Comparison of ENCODE assay signal across 8 mouse cellular contexts in genomic region chr17:29018292-29018984, GRCm38 (mm10). TPM values are rescaled to one million over a fixed set of nuclear protein-coding genes. Genes with fewer than 3 reads are reported as not detected.
A peak's percentile ranks its signal among the peaks of the same experiment; 100 is the strongest.
DNase-seq lines count a peak whose midpoint lies in the region; ATAC-seq and TF ChIP-seq lines count a peak whose summit lies in the region.

No protein-coding gene starts in this region.

- H3K4me3 ChIP-seq in intestine, postnatal 0 days (ENCODE audit: low read depth, low read length) = no peak overlapping the region
- no peak overlapping the region for H3K4me3 ChIP-seq in intestine, embryonic 16.5 days (ENCODE audit: low read length)
- no peak overlapping the region for H3K4me3 ChIP-seq in G1E (ENCODE audit: low read depth, low read length)
- no peak overlapping the region for H3K4me3 ChIP-seq in gastrocnemius, adult 2 months
- no peak overlapping the region for H3K4me3 ChIP-seq in lung, postnatal 0 days (ENCODE audit: low read depth, low read length)
- no peak overlapping the region for H3K4me3 ChIP-seq in midbrain, embryonic 16.5 days (ENCODE audit: low read depth, low read length)

- no peak overlapping the region for H3K4me2 ChIP-seq in intestine, postnatal 0 days (replicated peaks; ENCODE audit: low read depth)
- H3K4me2 ChIP-seq in intestine, embryonic 16.5 days (ENCODE audit: low read depth, low read length) = no peak overlapping the region
- H3K4me2 ChIP-seq in lung, postnatal 0 days (replicated peaks; ENCODE audit: low read depth, low read length) = no peak overlapping the region
- H3K4me2 ChIP-seq in midbrain, embryonic 16.5 days (ENCODE audit: low read length) = no peak overlapping the region

- peak; percentile 67 for TF ChIP-seq CTCF in intestine, postnatal 0 days (IDR thresholded peaks at IDR 0.05; ENCODE audit: low read depth)
- TF ChIP-seq CTCF in G1E (IDR thresholded peaks at IDR 0.05; ENCODE audit: low read depth, low read length) = peak; percentile 57
- peak; percentile 57 for TF ChIP-seq CTCF in gastrocnemius, adult 2 months (IDR thresholded peaks at IDR 0.05)
- TF ChIP-seq CTCF in lung, postnatal 0 days (IDR thresholded peaks at IDR 0.05) = peak; percentile 73

- H3K9ac ChIP-seq in intestine, postnatal 0 days (ENCODE audit: low read depth, low read length) = no peak overlapping the region
- H3K9ac ChIP-seq in intestine, embryonic 16.5 days (ENCODE audit: low read depth, low read length) = no peak overlapping the region
- no peak overlapping the region for H3K9ac ChIP-seq in lung, postnatal 0 days (replicated peaks; ENCODE audit: low read depth)
- H3K9ac ChIP-seq in midbrain, embryonic 16.5 days (ENCODE audit: low read depth, low read length) = no peak overlapping the region

- ATAC-seq in intestine, postnatal 0 days = no peak
- ATAC-seq in intestine, embryonic 16.5 days = no peak; the same call in 1 of the 2 replicates
- no peak for ATAC-seq in G1E (ENCODE audit: extremely low read depth, insufficient number of reproducible peaks, low FRiP score, poor library complexity, severe bottlenecking)
- peak; percentile 67 for ATAC-seq in lung, postnatal 0 days
- no peak for ATAC-seq in granulocyte monocyte progenitor cell, adult 5-6 weeks (replicated peaks; ENCODE audit: poor library complexity, severe bottlenecking)
- no peak for ATAC-seq in midbrain, embryonic 16.5 days

- 61% methylated on average over 11 of the region's 11 CpGs for WGBS in intestine, postnatal 0 days
- WGBS in intestine, embryonic 16.5 days = 52% methylated on average over 11 of the region's 11 CpGs
- 48% methylated on average over 11 of the region's 11 CpGs for WGBS in lung, postnatal 0 days
- WGBS in midbrain, embryonic 16.5 days = 56% methylated on average over 11 of the region's 11 CpGs

- no peak overlapping the region for H3K27ac ChIP-seq in intestine, postnatal 0 days (ENCODE audit: low read depth, low read length)
- no peak overlapping the region for H3K27ac ChIP-seq in intestine, embryonic 16.5 days (ENCODE audit: low read length)
- peak overlapping the region; percentile 80 for H3K27ac ChIP-seq in gastrocnemius, adult 2 months
- H3K27ac ChIP-seq in lung, postnatal 0 days (ENCODE audit: low read length) = no peak overlapping the region
- no peak overlapping the region for H3K27ac ChIP-seq in midbrain, embryonic 16.5 days (ENCODE audit: low read length)

- DNase-seq in G1E (ENCODE audit: low spot score) = no peak
- DNase-seq in gastrocnemius, adult 2 months = peak; percentile 74
- DNase-seq in lung, postnatal 0 days (ENCODE audit: low spot score) = peak; percentile 66
- DNase-seq in left cerebral cortex, postnatal 25 days (ENCODE audit: low spot score in 2 of 2) = no peak

- peak; percentile 59; the same call in 1 of the 2 replicates for TF ChIP-seq EP300 in lung, postnatal 0 days (IDR thresholded peaks at IDR 0.05)

- no peaks in the 10 kb centered on the region for H3K27me3 ChIP-seq in intestine, postnatal 0 days (replicated peaks; ENCODE audit: control insufficient read depth, insufficient read depth, low read length)
- H3K27me3 ChIP-seq in intestine, embryonic 16.5 days (replicated peaks; ENCODE audit: control insufficient read depth, insufficient read depth, low read length) = no peaks in the 10 kb centered on the region
- H3K27me3 ChIP-seq in G1E (ENCODE audit: insufficient read depth, low read length) = no peaks in the 10 kb centered on the region
- no peaks in the 10 kb centered on the region for H3K27me3 ChIP-seq in lung, postnatal 0 days (replicated peaks; ENCODE audit: insufficient read depth, low read length)
- H3K27me3 ChIP-seq in midbrain, embryonic 16.5 days (ENCODE audit: control insufficient read depth, insufficient read depth, low read depth, low read length) = no peaks in the 10 kb centered on the region

- no peaks in the 10 kb centered on the region for H3K36me3 ChIP-seq in intestine, postnatal 0 days (ENCODE audit: control insufficient read depth, insufficient read depth)
- H3K36me3 ChIP-seq in intestine, embryonic 16.5 days (ENCODE audit: control insufficient read depth, insufficient read depth, low read length) = no peaks in the 10 kb centered on the region
- no peaks in the 10 kb centered on the region for H3K36me3 ChIP-seq in G1E (replicated peaks)
- H3K36me3 ChIP-seq in lung, postnatal 0 days (ENCODE audit: insufficient read depth, low read length) = no peaks in the 10 kb centered on the region
- H3K36me3 ChIP-seq in midbrain, embryonic 16.5 days (ENCODE audit: control insufficient read depth, insufficient read depth, low read length) = no peaks in the 10 kb centered on the region

- H3K9me3 ChIP-seq in intestine, postnatal 0 days (ENCODE audit: control insufficient read depth) = no peaks in the 10 kb centered on the region
- H3K9me3 ChIP-seq in intestine, embryonic 16.5 days (ENCODE audit: control insufficient read depth, low read length) = no peaks in the 10 kb centered on the region
- no peaks in the 10 kb centered on the region for H3K9me3 ChIP-seq in G1E (replicated peaks)
- H3K9me3 ChIP-seq in lung, postnatal 0 days (ENCODE audit: low read length) = no peaks in the 10 kb centered on the region
- no peaks in the 10 kb centered on the region for H3K9me3 ChIP-seq in midbrain, embryonic 16.5 days (replicated peaks; ENCODE audit: control insufficient read depth, low read length, poor library complexity, severe bottlenecking)

- intact Hi-C loops in gastrocnemius, adult 2 months (cut with DNase I) = no loop called here
- intact Hi-C loops in left cerebral cortex, postnatal 25 days (cut with DNase I) = no loop called here

- no peaks in the 10 kb centered on the region for H3K4me1 ChIP-seq in intestine, postnatal 0 days (replicated peaks; ENCODE audit: control insufficient read depth, insufficient read depth, low read length)
- H3K4me1 ChIP-seq in intestine, embryonic 16.5 days (ENCODE audit: control insufficient read depth, insufficient read depth, low read length) = peaks cover 7% of the 10 kb centered on the region; the same call in 1 of the 2 replicates
- H3K4me1 ChIP-seq in G1E (ENCODE audit: insufficient read depth, low read depth, low read length) = peaks cover 17% of the 10 kb centered on the region
- H3K4me1 ChIP-seq in lung, postnatal 0 days (ENCODE audit: insufficient read depth, low read depth, low read length) = no peaks in the 10 kb centered on the region
- no peaks in the 10 kb centered on the region for H3K4me1 ChIP-seq in midbrain, embryonic 16.5 days (ENCODE audit: control insufficient read depth, insufficient read depth, low read length)

RNA-seq across cellular contexts. Expression of gene Stk38, which starts 10.6 kb away (rescaled TPM):
- 51.5 and 59.5 TPM in 2 replicates for polyA plus RNA-seq in intestine, postnatal 0 days (2015; fragmentation: Nextera tagmentation; extraction: Ambion mirVana)
- polyA plus RNA-seq in intestine, embryonic 16.5 days (2015; fragmentation: Nextera tagmentation; extraction: Ambion mirVana) = 98.3 and 104 TPM in 2 replicates
- total RNA-seq in G1E (2014; fragmentation: Nextera tagmentation) (206 and 234 TPM in 2 replicates), G1E (2017) (73.5 and 82.7 TPM in 2 replicates)
- polyA plus RNA-seq in G1E (2012) = 97.6 and 107 TPM in 2 replicates
- 10 to 100 TPM; 26.9 to 29.2 TPM for total RNA-seq in gastrocnemius, adult 2 months (2021)
- 60.3 and 61.1 TPM in 2 replicates for polyA plus RNA-seq in lung, postnatal 0 days (2015; fragmentation: Nextera tagmentation; extraction: Ambion mirVana)
- total RNA-seq in left cerebral cortex, postnatal 25 days (2021) = 10 to 100 TPM; 44.9 to 59.3 TPM
- total RNA-seq in granulocyte monocyte progenitor cell, adult 5-6 weeks (2014; fragmentation: Nextera tagmentation) = 99.0 and 116 TPM in 2 replicates
- total RNA-seq in granulocyte monocyte progenitor cell, adult 5-6 weeks (2017) = 51.6 and 58.2 TPM in 2 replicates
- 83.1 and 90.9 TPM in 2 replicates for polyA plus RNA-seq in midbrain, embryonic 16.5 days (2015; fragmentation: Nextera tagmentation; extraction: Ambion mirVana)

RNA-seq across cellular contexts. Expression of gene Srsf3, which starts 14.0 kb away (rescaled TPM):
- polyA plus RNA-seq in intestine, postnatal 0 days (2015; fragmentation: Nextera tagmentation; extraction: Ambion mirVana) = 257 TPM in 2 replicates
- polyA plus RNA-seq in intestine, embryonic 16.5 days (2015; fragmentation: Nextera tagmentation; extraction: Ambion mirVana) = 393 and 451 TPM in 2 replicates
- total RNA-seq in G1E (2014; fragmentation: Nextera tagmentation) = 258 and 296 TPM in 2 replicates
- 658 and 771 TPM in 2 replicates for total RNA-seq in G1E (2017)
- polyA plus RNA-seq in G1E (2012) = 37.7 and 174 TPM in 2 replicates
- total RNA-seq in gastrocnemius, adult 2 months (2021) = 10 to 100 TPM; 38.8 to 55.6 TPM
- polyA plus RNA-seq in lung, postnatal 0 days (2015; fragmentation: Nextera tagmentation; extraction: Ambion mirVana) = 229 and 238 TPM in 2 replicates
- 100 to 1,000 TPM; 113 to 117 TPM for total RNA-seq in left cerebral cortex, postnatal 25 days (2021)
- 474 and 486 TPM in 2 replicates for total RNA-seq in granulocyte monocyte progenitor cell, adult 5-6 weeks (2014; fragmentation: Nextera tagmentation)
- total RNA-seq in granulocyte monocyte progenitor cell, adult 5-6 weeks (2017) = 734 and 859 TPM in 2 replicates
- 425 and 475 TPM in 2 replicates for polyA plus RNA-seq in midbrain, embryonic 16.5 days (2015; fragmentation: Nextera tagmentation; extraction: Ambion mirVana)

Comparison
In these comparisons a context has a peak if more than half of its experiments do, and no peak if none do; other contexts are left out.
1. DNase-seq: peak in gastrocnemius, adult 2 months (single experiment) and lung, postnatal 0 days (single experiment); none in G1E (single experiment) and left cerebral cortex, postnatal 25 days (0 of 2).
2. Peak in every context shown above with its lines, with median percentiles within 50 percentile points of each other: CTCF ChIP-seq.